ENCODE assay signal across 28 mouse cellular contexts in genomic region chr2:178089586-178089985, GRCm38 (mm10). TPM values are rescaled to one million over a fixed set of nuclear protein-coding genes. Genes with fewer than 3 reads are reported as not detected.
"Had no signal": no experiment of that assay in that cellular context is flagged by ENCODE, and none has a peak within 500 bp of the region (broad histone marks: within the 10 kb centered on the region; RNA-seq: fewer than 3 reads in every experiment).

No protein-coding gene starts in this region.

- DNase-seq: left cerebral cortex, postnatal 4 days; liver; liver, embryonic 13.5 days; liver, postnatal 0 days; lung, adult 18-20 months; lung, adult 2 months; lung, embryonic 14.5 days; lung, postnatal 10 days; lung, postnatal 14 days; lung, postnatal 36 days; lung, postnatal 4 days; midbrain, embryonic 14.5 days had no signal

- H3K4me3 ChIP-seq: limb, embryonic 10.5 days; limb, embryonic 12.5 days; limb, embryonic 13.5 days; limb, embryonic 15.5 days; liver, embryonic 12.5 days; liver, embryonic 13.5 days; liver, embryonic 15.5 days; lung, embryonic 15.5 days; megakaryocyte, embryonic 14.5 days; midbrain, embryonic 10.5 days; midbrain, embryonic 12.5 days; midbrain, embryonic 13.5 days; midbrain, embryonic 15.5 days; myocyte had no signal

- H3K27me3 ChIP-seq: limb, embryonic 12.5 days; limb, embryonic 13.5 days; limb, embryonic 15.5 days; liver, embryonic 12.5 days; liver, embryonic 13.5 days; liver, embryonic 15.5 days; lung, embryonic 15.5 days; megakaryocyte, embryonic 14.5 days; midbrain, embryonic 12.5 days; midbrain, embryonic 13.5 days; midbrain, embryonic 15.5 days had no signal

- H3K27ac ChIP-seq: limb, embryonic 10.5 days; limb, embryonic 12.5 days; limb, embryonic 13.5 days; limb, embryonic 15.5 days; liver, embryonic 12.5 days; liver, embryonic 13.5 days; liver, embryonic 14.5 days; liver, embryonic 15.5 days; lung, embryonic 15.5 days; macrophage; midbrain, embryonic 10.5 days; midbrain, embryonic 12.5 days; midbrain, embryonic 13.5 days; midbrain, embryonic 15.5 days had no signal

- H3K4me1 ChIP-seq: limb, embryonic 10.5 days; limb, embryonic 12.5 days; limb, embryonic 13.5 days; limb, embryonic 15.5 days; liver, embryonic 12.5 days; liver, embryonic 13.5 days; liver, embryonic 15.5 days; lung, embryonic 15.5 days; megakaryocyte, embryonic 14.5 days; midbrain, embryonic 10.5 days; midbrain, embryonic 12.5 days; midbrain, embryonic 13.5 days; midbrain, embryonic 15.5 days had no signal

- H3K9ac ChIP-seq: limb, embryonic 12.5 days; limb, embryonic 13.5 days; limb, embryonic 15.5 days; liver, embryonic 12.5 days; liver, embryonic 13.5 days; liver, embryonic 14.5 days; liver, embryonic 15.5 days; liver, postnatal 0 days; lung, embryonic 14.5 days; lung, embryonic 15.5 days; midbrain, embryonic 12.5 days; midbrain, embryonic 13.5 days; midbrain, embryonic 15.5 days had no signal

- H3K9me3 ChIP-seq: limb, embryonic 10.5 days; limb, embryonic 12.5 days; limb, embryonic 13.5 days; limb, embryonic 15.5 days; liver, embryonic 12.5 days; liver, embryonic 13.5 days; liver, embryonic 15.5 days; lung, embryonic 15.5 days; megakaryocyte, embryonic 14.5 days; midbrain, embryonic 10.5 days; midbrain, embryonic 12.5 days; midbrain, embryonic 13.5 days; midbrain, embryonic 15.5 days had no signal

- H3K36me3 ChIP-seq: limb, embryonic 10.5 days; limb, embryonic 12.5 days; limb, embryonic 13.5 days; limb, embryonic 15.5 days; liver, embryonic 12.5 days; liver, embryonic 13.5 days; liver, embryonic 15.5 days; lung, embryonic 15.5 days; midbrain, embryonic 10.5 days; midbrain, embryonic 12.5 days; midbrain, embryonic 13.5 days; midbrain, embryonic 15.5 days had no signal

RNA-seq across cellular contexts. Expression of gene Phactr3, which starts 29.2 kb away (rescaled TPM):
- polyA plus RNA-seq: liver, adult 2 months; liver, postnatal 0 days; macrophage; myocyte had no signal
